Mouse (Mus musculus): ENCODE results near the gene Ugt1a2. TPM values are rescaled to one million over a fixed set of nuclear protein-coding genes. Genes with fewer than 3 reads are reported as not detected.

Gene Ugt1a2
- polyA plus RNA-seq, 1 experiment = not detected

- Histone ChIP-seq H3ac (ENCODE audit: control insufficient read depth, insufficient read length, low read depth) (no peak overlapping the region), H3K79me2 (ENCODE audit: control insufficient read depth, insufficient read depth) (peaks cover 62% of the 10 kb centered on the region), H3K79me3 (ENCODE audit: low read depth) (peaks cover 9% of the 10 kb centered on the region), H3K4me3 (ENCODE audit: insufficient read depth, poor library complexity, severe bottlenecking) (no peak overlapping the region), H3K27me3 (ENCODE audit: control insufficient read depth, insufficient read depth, insufficient read length) (no peaks in the 10 kb centered on the region), H3K36me3 (ENCODE audit: control insufficient read depth, insufficient read depth) (peaks cover 78% of the 10 kb centered on the region)
- TF ChIP-seq CTCF (IDR thresholded peaks at IDR 0.05; ENCODE audit: control insufficient read depth, insufficient read depth, insufficient read length) = no peak
- TF ChIP-seq FOSL1 (IDR thresholded peaks at IDR 0.05; ENCODE audit: insufficient read depth, low read length, poor library complexity, severe bottlenecking) = no peak
- TF ChIP-seq CEBPB (IDR thresholded peaks at IDR 0.05; ENCODE audit: low read depth) = no peak
- no peak for TF ChIP-seq MAX (IDR thresholded peaks at IDR 0.05)
- no peak for TF ChIP-seq USF1 (IDR thresholded peaks at IDR 0.05; ENCODE audit: low read depth)
- TF ChIP-seq MYOG (IDR thresholded peaks at IDR 0.05; ENCODE audit: control insufficient read depth, extremely low read depth, insufficient read length) = no peak
- no peak for TF ChIP-seq MYOD1 (IDR thresholded peaks at IDR 0.05; ENCODE audit: control insufficient read depth, insufficient read length, low read depth)
Observed at GRCm38 (mm10) chr1:88263778-88264177, 63.4 kb downstream of the Ugt1a2 start.

GRCm38 (mm10) chr1:88264237-88264868 is 64.0 kb downstream of the Ugt1a2 start:
- peaks cover 9% of the 10 kb centered on the region for H3K79me3 ChIP-seq (ENCODE audit: low read depth)
- H3K79me2 ChIP-seq (ENCODE audit: control insufficient read depth, insufficient read depth) = peaks cover 62% of the 10 kb centered on the region
- no peak overlapping the region for H3ac ChIP-seq (ENCODE audit: control insufficient read depth, insufficient read length, low read depth)
- H3K36me3 ChIP-seq (ENCODE audit: control insufficient read depth, insufficient read depth) = peaks cover 84% of the 10 kb centered on the region
- H3K27me3 ChIP-seq (ENCODE audit: control insufficient read depth, insufficient read depth, insufficient read length) = no peaks in the 10 kb centered on the region
- TF ChIP-seq CTCF (IDR thresholded peaks at IDR 0.05; ENCODE audit: control insufficient read depth, insufficient read depth, insufficient read length) (no peak), MAX (IDR thresholded peaks at IDR 0.05) (no peak)
- H3K4me3 ChIP-seq (ENCODE audit: insufficient read depth, poor library complexity, severe bottlenecking) = no peak overlapping the region

- no peak overlapping the region for H3K4me3 ChIP-seq (ENCODE audit: insufficient read depth, poor library complexity, severe bottlenecking)
- H3ac ChIP-seq (ENCODE audit: control insufficient read depth, insufficient read length, low read depth) = no peak overlapping the region
- H3K27me3 ChIP-seq (ENCODE audit: control insufficient read depth, insufficient read depth, insufficient read length) = no peaks in the 10 kb centered on the region
- TF ChIP-seq MYOG (IDR thresholded peaks at IDR 0.05; ENCODE audit: control insufficient read depth, extremely low read depth, insufficient read length) (no peak), CEBPB (IDR thresholded peaks at IDR 0.05; ENCODE audit: low read depth) (no peak), CTCF (IDR thresholded peaks at IDR 0.05; ENCODE audit: control insufficient read depth, insufficient read depth, insufficient read length) (no peak), USF1 (IDR thresholded peaks at IDR 0.05; ENCODE audit: low read depth) (no peak), MYOD1 (IDR thresholded peaks at IDR 0.05; ENCODE audit: control insufficient read depth, insufficient read length, low read depth) (no peak), FOSL1 (IDR thresholded peaks at IDR 0.05; ENCODE audit: insufficient read depth, low read length, poor library complexity, severe bottlenecking) (no peak), MAX (IDR thresholded peaks at IDR 0.05) (no peak)
- H3K36me3 ChIP-seq (ENCODE audit: control insufficient read depth, insufficient read depth) = peaks cover 89% of the 10 kb centered on the region
- H3K79me2 ChIP-seq (ENCODE audit: control insufficient read depth, insufficient read depth) = peaks cover 62% of the 10 kb centered on the region
- H3K79me3 ChIP-seq (ENCODE audit: low read depth) = peaks cover 9% of the 10 kb centered on the region
Observed at GRCm38 (mm10) chr1:88264869-88265240, 64.5 kb downstream of the Ugt1a2 start.

GRCm38 (mm10) chr1:88266123-88266522 is 65.7 kb downstream of the Ugt1a2 start:
- no peak for TF ChIP-seq USF1 (IDR thresholded peaks at IDR 0.05; ENCODE audit: low read depth)
- TF ChIP-seq MAX (IDR thresholded peaks at IDR 0.05) = no peak
- no peak for TF ChIP-seq MYOD1 (IDR thresholded peaks at IDR 0.05; ENCODE audit: control insufficient read depth, insufficient read length, low read depth)
- TF ChIP-seq FOSL1 (IDR thresholded peaks at IDR 0.05; ENCODE audit: insufficient read depth, low read length, poor library complexity, severe bottlenecking) = no peak
- no peak for TF ChIP-seq CEBPB (IDR thresholded peaks at IDR 0.05; ENCODE audit: low read depth)
- TF ChIP-seq MYOG (IDR thresholded peaks at IDR 0.05; ENCODE audit: control insufficient read depth, extremely low read depth, insufficient read length) = no peak
- no peak for TF ChIP-seq CTCF (IDR thresholded peaks at IDR 0.05; ENCODE audit: control insufficient read depth, insufficient read depth, insufficient read length)
- Histone ChIP-seq H3K36me3 (ENCODE audit: control insufficient read depth, insufficient read depth) (peaks cover 93% of the 10 kb centered on the region), H3K79me3 (ENCODE audit: low read depth) (peaks cover 9% of the 10 kb centered on the region), H3ac (ENCODE audit: control insufficient read depth, insufficient read length, low read depth) (no peak overlapping the region), H3K79me2 (ENCODE audit: control insufficient read depth, insufficient read depth) (peaks cover 62% of the 10 kb centered on the region), H3K27me3 (ENCODE audit: control insufficient read depth, insufficient read depth, insufficient read length) (no peaks in the 10 kb centered on the region), H3K4me3 (ENCODE audit: insufficient read depth, poor library complexity, severe bottlenecking) (no peak overlapping the region)

- Histone ChIP-seq H3K79me2 (ENCODE audit: control insufficient read depth, insufficient read depth) (peaks cover 64% of the 10 kb centered on the region), H3K36me3 (ENCODE audit: control insufficient read depth, insufficient read depth) (peaks cover 92% of the 10 kb centered on the region), H3K4me3 (ENCODE audit: insufficient read depth, poor library complexity, severe bottlenecking) (no peak overlapping the region), H3K79me3 (ENCODE audit: low read depth) (peaks cover 9% of the 10 kb centered on the region), H3K27me3 (ENCODE audit: control insufficient read depth, insufficient read depth, insufficient read length) (no peaks in the 10 kb centered on the region), H3ac (ENCODE audit: control insufficient read depth, insufficient read length, low read depth) (no peak overlapping the region)
- TF ChIP-seq MYOG (IDR thresholded peaks at IDR 0.05; ENCODE audit: control insufficient read depth, extremely low read depth, insufficient read length) (no peak), CEBPB (IDR thresholded peaks at IDR 0.05; ENCODE audit: low read depth) (no peak), FOSL1 (IDR thresholded peaks at IDR 0.05; ENCODE audit: insufficient read depth, low read length, poor library complexity, severe bottlenecking) (no peak), USF1 (IDR thresholded peaks at IDR 0.05; ENCODE audit: low read depth) (no peak), CTCF (IDR thresholded peaks at IDR 0.05; ENCODE audit: control insufficient read depth, insufficient read depth, insufficient read length) (no peak), MYOD1 (IDR thresholded peaks at IDR 0.05; ENCODE audit: control insufficient read depth, insufficient read length, low read depth) (no peak), MAX (IDR thresholded peaks at IDR 0.05) (no peak)
Observed at GRCm38 (mm10) chr1:88267489-88267888, 67.1 kb downstream of the Ugt1a2 start.

- Histone ChIP-seq H3K4me3 (ENCODE audit: insufficient read depth, poor library complexity, severe bottlenecking) (no peak overlapping the region), H3K27me3 (ENCODE audit: control insufficient read depth, insufficient read depth, insufficient read length) (no peaks in the 10 kb centered on the region), H3K36me3 (ENCODE audit: control insufficient read depth, insufficient read depth) (peaks cover 92% of the 10 kb centered on the region), H3ac (ENCODE audit: control insufficient read depth, insufficient read length, low read depth) (no peak overlapping the region), H3K79me3 (ENCODE audit: low read depth) (peaks cover 14% of the 10 kb centered on the region), H3K79me2 (ENCODE audit: control insufficient read depth, insufficient read depth) (peaks cover 67% of the 10 kb centered on the region)
- TF ChIP-seq FOSL1 (IDR thresholded peaks at IDR 0.05; ENCODE audit: insufficient read depth, low read length, poor library complexity, severe bottlenecking) (no peak), CTCF (IDR thresholded peaks at IDR 0.05; ENCODE audit: control insufficient read depth, insufficient read depth, insufficient read length) (no peak), USF1 (IDR thresholded peaks at IDR 0.05; ENCODE audit: low read depth) (no peak), MAX (IDR thresholded peaks at IDR 0.05) (no peak), CEBPB (IDR thresholded peaks at IDR 0.05; ENCODE audit: low read depth) (no peak)
Observed at GRCm38 (mm10) chr1:88268070-88268469, 67.7 kb downstream of the Ugt1a2 start.

Other genes with a start within 250 kb of the Ugt1a2 start
- gene Usp40, start 192.1 kb upstream of the Ugt1a2 start, polyA plus RNA-seq (2012; fragmentation: generic; extraction: Trizol) = 9.3 TPM
- not detected for gene Ugt1a10, start 145.2 kb upstream of the Ugt1a2 start, polyA plus RNA-seq (2012; fragmentation: generic; extraction: Trizol)
- gene Ugt1a9, start 129.8 kb upstream of the Ugt1a2 start, polyA plus RNA-seq (2012; fragmentation: generic; extraction: Trizol) = not detected
- gene Ugt1a8, start 112.8 kb upstream of the Ugt1a2 start, polyA plus RNA-seq (2012; fragmentation: generic; extraction: Trizol) = not detected
- not detected for gene Ugt1a7c, start 105.5 kb upstream of the Ugt1a2 start, polyA plus RNA-seq (2012; fragmentation: generic; extraction: Trizol)
- not detected for gene Ugt1a6b, start 97.3 kb upstream of the Ugt1a2 start, polyA plus RNA-seq (2012; fragmentation: generic; extraction: Trizol)
- 1.3 TPM for gene Ugt1a6a, start 65.8 kb upstream of the Ugt1a2 start, polyA plus RNA-seq (2012; fragmentation: generic; extraction: Trizol)
- gene Ugt1a5, start 34.6 kb upstream of the Ugt1a2 start, polyA plus RNA-seq (2012; fragmentation: generic; extraction: Trizol) = not detected
- not detected for gene Dnajb3, start 5.2 kb downstream of the Ugt1a2 start, polyA plus RNA-seq (2012; fragmentation: generic; extraction: Trizol)
- not detected for gene Ugt1a1, start 11.4 kb downstream of the Ugt1a2 start, polyA plus RNA-seq (2012; fragmentation: generic; extraction: Trizol)
- gene Mroh2a, start 26.4 kb downstream of the Ugt1a2 start, polyA plus RNA-seq (2012; fragmentation: generic; extraction: Trizol) = 0.69 TPM
- 54.4 TPM for gene Hjurp, start 77.0 kb downstream of the Ugt1a2 start, polyA plus RNA-seq (2012; fragmentation: generic; extraction: Trizol)
- gene Trpm8, start 77.1 kb downstream of the Ugt1a2 start, polyA plus RNA-seq (2012; fragmentation: generic; extraction: Trizol) = 0.02 TPM
- not detected for gene Spp2, start 206.4 kb downstream of the Ugt1a2 start, polyA plus RNA-seq (2012; fragmentation: generic; extraction: Trizol)